Mouse (Mus musculus): ENCODE results near the gene Csnka2ip. TPM values are rescaled to one million over a fixed set of nuclear protein-coding genes. Genes with fewer than 3 reads are reported as not detected.

Gene Csnka2ip
- polyA plus RNA-seq (2014; fragmentation: Nextera tagmentation; extraction: Ambion mirVana) = not detected in 2 replicates

GRCm38 (mm10) chr16:64602308-64602707 is at the start of gene Csnka2ip:
Gene Csnka2ip, minus strand, starts transcription at chr16:64602408.
- H3K4me3 ChIP-seq (ENCODE audit: low read depth, low read length) = no peak within 1 kb of the TSS
- no peaks in the 10 kb centered on the region for H3K9me3 ChIP-seq (ENCODE audit: control insufficient read depth, low read length)
- H3K27ac ChIP-seq (ENCODE audit: low read depth, low read length) = no peak within 1 kb of the TSS
- no peaks in the 10 kb centered on the region for H3K4me1 ChIP-seq (replicated peaks; ENCODE audit: control insufficient read depth, insufficient read depth, low read length)
- H3K36me3 ChIP-seq (ENCODE audit: control insufficient read depth, insufficient read depth, low read length) = no peaks in the 10 kb centered on the region
- 80% methylated on average over 1 of the region's 1 CpGs for WGBS
- H3K9ac ChIP-seq (ENCODE audit: low read depth, low read length) = no peak within 1 kb of the TSS
- ATAC-seq (replicated peaks; ENCODE audit: low FRiP score) (no peak), DNase-seq (ENCODE audit: low spot score) (no peak)
- no peaks in the 10 kb centered on the region for H3K27me3 ChIP-seq (replicated peaks; ENCODE audit: control insufficient read depth, insufficient read depth, low read length)
- H3K4me2 ChIP-seq = no peak within 1 kb of the TSS

DNA sequence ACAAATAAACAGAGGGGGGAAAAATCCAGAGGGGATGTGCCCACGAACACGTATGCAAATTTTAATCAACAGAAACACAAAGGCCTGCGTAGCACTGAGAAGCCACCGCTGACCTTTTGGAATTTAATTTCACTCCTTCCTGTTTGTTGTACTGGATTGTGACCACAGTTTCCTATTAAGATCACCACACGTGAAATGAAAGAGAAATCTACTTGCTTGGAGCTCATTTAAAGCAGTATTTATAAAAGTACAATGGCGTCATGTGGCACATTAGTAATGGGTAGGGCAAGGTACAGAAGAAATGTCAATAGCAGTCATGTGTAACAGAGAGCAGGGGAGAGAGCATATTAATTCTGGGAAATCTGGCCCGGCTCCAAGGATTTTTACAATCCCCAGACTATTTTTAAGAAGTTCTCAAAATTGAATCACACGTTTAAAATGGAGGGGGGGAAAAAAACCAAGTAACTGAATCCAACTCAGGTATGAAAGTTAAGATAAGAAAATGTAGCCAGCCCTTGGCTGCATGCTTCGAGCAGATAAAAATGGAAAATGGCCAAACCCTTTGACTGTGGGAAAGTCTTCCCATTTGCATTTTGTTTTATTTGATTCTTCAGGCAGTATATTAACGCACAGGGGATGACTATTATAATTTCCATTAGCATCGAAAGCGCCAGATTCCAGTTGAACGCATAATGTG is 47.5 kb upstream of the Csnka2ip start:
- H3K27ac ChIP-seq (ENCODE audit: low read depth, low read length) = no peak overlapping the region
- no peaks in the 10 kb centered on the region for H3K4me1 ChIP-seq (replicated peaks; ENCODE audit: control insufficient read depth, insufficient read depth, low read length)
- ATAC-seq (replicated peaks; ENCODE audit: low FRiP score) = no peak
- H3K9me3 ChIP-seq (ENCODE audit: control insufficient read depth, low read length) = no peaks in the 10 kb centered on the region
- no peaks in the 10 kb centered on the region for H3K27me3 ChIP-seq (replicated peaks; ENCODE audit: control insufficient read depth, insufficient read depth, low read length)
- H3K36me3 ChIP-seq (ENCODE audit: control insufficient read depth, insufficient read depth, low read length) = no peaks in the 10 kb centered on the region
- no peak for DNase-seq (ENCODE audit: low spot score)
- H3K9ac ChIP-seq (ENCODE audit: low read depth, low read length) = no peak overlapping the region
- no peak overlapping the region for H3K4me2 ChIP-seq
- H3K4me3 ChIP-seq (ENCODE audit: low read depth, low read length) = no peak overlapping the region
- WGBS = 78% methylated on average over 13 of the region's 13 CpGs

DNA sequence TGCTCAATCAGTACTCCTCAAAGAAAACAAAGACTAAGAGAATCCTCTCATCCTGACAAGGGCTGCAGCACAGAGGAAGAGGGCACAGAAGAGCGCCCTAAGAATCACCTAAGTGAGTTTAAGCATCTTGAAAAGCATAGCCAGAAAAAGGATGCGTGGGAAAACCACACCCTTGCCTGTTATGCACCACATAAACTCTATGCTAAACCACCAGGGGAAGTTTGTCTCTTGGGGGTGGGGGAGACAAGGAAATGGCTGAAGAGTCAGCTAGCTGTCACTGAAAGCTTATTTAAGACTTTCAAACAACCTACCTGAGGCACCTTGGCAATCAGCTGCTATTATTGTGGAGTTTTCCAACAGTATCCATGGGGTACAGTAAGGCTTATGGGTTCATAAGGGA is 45.6 kb upstream of the Csnka2ip start:
- WGBS = 72% methylated on average over 2 of the region's 2 CpGs
- Histone ChIP-seq H3K9me3 (ENCODE audit: control insufficient read depth, low read length) (no peaks in the 10 kb centered on the region), H3K9ac (ENCODE audit: low read depth, low read length) (no peak overlapping the region), H3K27me3 (replicated peaks; ENCODE audit: control insufficient read depth, insufficient read depth, low read length) (no peaks in the 10 kb centered on the region), H3K4me3 (ENCODE audit: low read depth, low read length) (no peak overlapping the region), H3K27ac (ENCODE audit: low read depth, low read length) (no peak overlapping the region), H3K36me3 (ENCODE audit: control insufficient read depth, insufficient read depth, low read length) (no peaks in the 10 kb centered on the region), H3K4me2 (no peak overlapping the region), H3K4me1 (replicated peaks; ENCODE audit: control insufficient read depth, insufficient read depth, low read length) (no peaks in the 10 kb centered on the region)
- DNase-seq (ENCODE audit: low spot score) = no peak
- no peak for ATAC-seq (replicated peaks; ENCODE audit: low FRiP score)

DNA sequence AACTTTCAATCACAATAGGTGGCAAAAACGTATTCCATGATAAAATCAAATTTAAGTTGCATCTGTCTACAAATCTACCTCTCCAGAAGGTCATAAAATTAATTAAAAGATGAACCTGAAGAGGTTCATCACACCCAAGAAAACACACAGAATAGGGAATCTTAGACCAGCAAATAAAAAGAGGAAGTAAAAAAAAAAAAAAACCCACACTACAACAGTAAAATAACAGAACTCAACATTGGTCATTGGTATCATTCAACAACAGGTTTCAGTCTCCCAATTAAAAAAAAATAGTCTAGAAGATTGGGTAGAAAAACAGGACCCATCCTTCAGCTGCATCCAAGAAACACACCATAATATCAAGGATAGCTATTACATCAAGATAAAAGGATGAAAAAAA is 32.9 kb upstream of the Csnka2ip start:
- ATAC-seq (replicated peaks; ENCODE audit: low FRiP score) = no peak
- H3K27me3 ChIP-seq (replicated peaks; ENCODE audit: control insufficient read depth, insufficient read depth, low read length) = no peaks in the 10 kb centered on the region
- H3K4me1 ChIP-seq (replicated peaks; ENCODE audit: control insufficient read depth, insufficient read depth, low read length) = no peaks in the 10 kb centered on the region
- H3K9ac ChIP-seq (ENCODE audit: low read depth, low read length) = no peak overlapping the region
- no peak for DNase-seq (ENCODE audit: low spot score)
- H3K36me3 ChIP-seq (ENCODE audit: control insufficient read depth, insufficient read depth, low read length) = no peaks in the 10 kb centered on the region
- H3K4me3 ChIP-seq (ENCODE audit: low read depth, low read length) = no peak overlapping the region
- H3K9me3 ChIP-seq (ENCODE audit: control insufficient read depth, low read length) = no peaks in the 10 kb centered on the region
- WGBS = 62% methylated on average over 1 of the region's 1 CpGs
- H3K4me2 ChIP-seq = no peak overlapping the region
- no peak overlapping the region for H3K27ac ChIP-seq (ENCODE audit: low read depth, low read length)

- no peaks in the 10 kb centered on the region for H3K4me1 ChIP-seq (replicated peaks; ENCODE audit: control insufficient read depth, insufficient read depth, low read length)
- no peak for ATAC-seq (replicated peaks; ENCODE audit: low FRiP score)
Measured at GRCm38 (mm10) chr16:64620116-64620515, 17.9 kb upstream of the Csnka2ip start.

DNA sequence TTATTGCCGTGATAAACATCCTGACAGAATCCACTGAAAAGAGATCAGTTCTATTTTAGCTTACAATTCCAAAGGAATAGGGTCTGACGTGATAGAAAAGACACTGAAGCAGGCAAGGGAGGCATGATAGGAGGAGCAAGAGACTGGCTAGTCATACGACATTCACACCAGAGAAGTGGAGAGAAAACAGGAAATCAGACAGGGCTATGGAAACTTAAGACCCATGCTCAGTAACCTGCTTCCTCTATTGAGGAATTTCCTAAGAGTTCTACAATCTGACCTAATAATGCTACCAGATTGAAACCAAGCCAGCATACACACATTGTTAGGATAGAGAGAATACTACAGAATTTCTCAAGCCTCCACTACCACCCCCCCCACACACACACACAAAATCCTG is 12.4 kb upstream of the Csnka2ip start:
- Histone ChIP-seq H3K9me3 (ENCODE audit: control insufficient read depth, low read length) (no peaks in the 10 kb centered on the region), H3K9ac (ENCODE audit: low read depth, low read length) (no peak overlapping the region), H3K27ac (ENCODE audit: low read depth, low read length) (no peak overlapping the region), H3K27me3 (replicated peaks; ENCODE audit: control insufficient read depth, insufficient read depth, low read length) (no peaks in the 10 kb centered on the region), H3K4me2 (no peak overlapping the region), H3K4me3 (ENCODE audit: low read depth, low read length) (no peak overlapping the region), H3K4me1 (replicated peaks; ENCODE audit: control insufficient read depth, insufficient read depth, low read length) (no peaks in the 10 kb centered on the region), H3K36me3 (ENCODE audit: control insufficient read depth, insufficient read depth, low read length) (no peaks in the 10 kb centered on the region)
- ATAC-seq (replicated peaks; ENCODE audit: low FRiP score) (no peak), DNase-seq (ENCODE audit: low spot score) (no peak)
- WGBS = 53% methylated on average over 3 of the region's 3 CpGs

More at GRCm38 (mm10) chr16:64620116-64620515, 17.9 kb upstream of the Csnka2ip start:
- 80% methylated on average over 6 of the region's 6 CpGs for WGBS
- Histone ChIP-seq H3K27me3 (replicated peaks; ENCODE audit: control insufficient read depth, insufficient read depth, low read length) (no peaks in the 10 kb centered on the region), H3K4me2 (no peak overlapping the region), H3K27ac (ENCODE audit: low read depth, low read length) (no peak overlapping the region), H3K9me3 (ENCODE audit: control insufficient read depth, low read length) (no peaks in the 10 kb centered on the region), H3K9ac (ENCODE audit: low read depth, low read length) (no peak overlapping the region), H3K36me3 (ENCODE audit: control insufficient read depth, insufficient read depth, low read length) (no peaks in the 10 kb centered on the region), H3K4me3 (ENCODE audit: low read depth, low read length) (no peak overlapping the region)
- no peak for DNase-seq (ENCODE audit: low spot score)

DNA sequence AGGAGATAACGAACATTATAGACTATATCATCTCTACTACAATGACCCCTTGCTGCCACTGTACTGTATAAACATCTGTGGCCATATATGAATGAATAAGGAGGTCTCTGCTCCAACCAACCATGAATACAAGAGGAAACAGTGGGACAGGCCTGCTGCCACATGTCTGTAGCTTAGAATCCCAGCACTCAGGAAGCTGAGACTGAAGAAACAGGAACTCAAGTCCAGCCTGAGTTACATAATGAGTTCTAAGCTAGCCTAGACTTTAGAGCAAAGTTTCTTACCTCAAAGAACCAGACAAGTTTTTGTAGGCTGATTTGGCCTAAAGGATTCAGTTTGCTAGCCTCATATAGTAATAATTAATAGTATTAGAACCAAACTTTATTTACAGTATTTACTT is 5.6 kb upstream of the Csnka2ip start:
- Histone ChIP-seq H3K36me3 (ENCODE audit: control insufficient read depth, insufficient read depth, low read length) (no peaks in the 10 kb centered on the region), H3K27me3 (replicated peaks; ENCODE audit: control insufficient read depth, insufficient read depth, low read length) (no peaks in the 10 kb centered on the region), H3K4me1 (replicated peaks; ENCODE audit: control insufficient read depth, insufficient read depth, low read length) (no peaks in the 10 kb centered on the region), H3K9me3 (ENCODE audit: control insufficient read depth, low read length) (no peaks in the 10 kb centered on the region), H3K4me2 (no peak overlapping the region), H3K4me3 (ENCODE audit: low read depth, low read length) (no peak overlapping the region), H3K9ac (ENCODE audit: low read depth, low read length) (no peak overlapping the region), H3K27ac (ENCODE audit: low read depth, low read length) (no peak overlapping the region)
- no peak for ATAC-seq (replicated peaks; ENCODE audit: low FRiP score)
- no peak for DNase-seq (ENCODE audit: low spot score)
- WGBS = 65% methylated on average over 1 of the region's 1 CpGs

- Histone ChIP-seq H3K4me1 (replicated peaks; ENCODE audit: control insufficient read depth, insufficient read depth, low read length) (no peaks in the 10 kb centered on the region), H3K9me3 (ENCODE audit: control insufficient read depth, low read length) (no peaks in the 10 kb centered on the region), H3K9ac (ENCODE audit: low read depth, low read length) (no peak overlapping the region), H3K27me3 (replicated peaks; ENCODE audit: control insufficient read depth, insufficient read depth, low read length) (no peaks in the 10 kb centered on the region), H3K4me3 (ENCODE audit: low read depth, low read length) (no peak overlapping the region), H3K27ac (ENCODE audit: low read depth, low read length) (no peak overlapping the region), H3K4me2 (no peak overlapping the region), H3K36me3 (ENCODE audit: control insufficient read depth, insufficient read depth, low read length) (no peaks in the 10 kb centered on the region)
- ATAC-seq (replicated peaks; ENCODE audit: low FRiP score) (no peak), DNase-seq (ENCODE audit: low spot score) (no peak)
- WGBS = 71% methylated on average over 2 of the region's 2 CpGs
Measured at GRCm38 (mm10) chr16:64586825-64587224, 15.4 kb downstream of the Csnka2ip start.

GRCm38 (mm10) chr16:64586262-64586619 is 16.0 kb downstream of the Csnka2ip start:
- H3K4me3 ChIP-seq (ENCODE audit: low read depth, low read length) = no peak overlapping the region
- no peaks in the 10 kb centered on the region for H3K9me3 ChIP-seq (ENCODE audit: control insufficient read depth, low read length)
- H3K27me3 ChIP-seq (replicated peaks; ENCODE audit: control insufficient read depth, insufficient read depth, low read length) = no peaks in the 10 kb centered on the region
- ATAC-seq (replicated peaks; ENCODE audit: low FRiP score) (no peak), DNase-seq (ENCODE audit: low spot score) (no peak)
- WGBS = 80% methylated on average over 4 of the region's 4 CpGs
- H3K4me1 ChIP-seq (replicated peaks; ENCODE audit: control insufficient read depth, insufficient read depth, low read length) = no peaks in the 10 kb centered on the region
- H3K4me2 ChIP-seq = no peak overlapping the region
- no peak overlapping the region for H3K27ac ChIP-seq (ENCODE audit: low read depth, low read length)
- H3K36me3 ChIP-seq (ENCODE audit: control insufficient read depth, insufficient read depth, low read length) = no peaks in the 10 kb centered on the region
- no peak overlapping the region for H3K9ac ChIP-seq (ENCODE audit: low read depth, low read length)

Data from liver, embryonic 11.5 days (tissue).